Mouse (Mus musculus): ENCODE measurements around the gene Atg7.
A peak's percentile ranks its signal among the peaks of the same experiment; 100 is the strongest.

GRCm38 (mm10) chr6:114723925-114724324 is 81.0 kb downstream of the Atg7 start:
- TF ChIP-seq CTCF (IDR thresholded peaks at IDR 0.05; ENCODE audit: extremely low read depth, insufficient read length, insufficient replicate concordance, low read depth, low read length): peak; percentile 66; the same call in 1 of the 2 replicates
- TF ChIP-seq POLR2A (IDR thresholded peaks at IDR 0.05; ENCODE audit: low read depth, low read length): no peak

Data from small intestine, adult 2 months (tissue).